Mouse (Mus musculus): ENCODE data around the gene Neto2.

Gene Neto2

GRCm38 (mm10) chr8:85603203-85603895, 97.4 kb downstream of the Neto2 start:
- peak; percentile 58; the same call in 1 of the 2 replicates for ATAC-seq (ENCODE audit: insufficient number of reproducible peaks, low FRiP score, low TSS enrichment)

- no peak for ATAC-seq (ENCODE audit: insufficient number of reproducible peaks, low FRiP score, low TSS enrichment)
Measured at GRCm38 (mm10) chr8:85602737-85603136, 98.0 kb downstream of the Neto2 start.

GRCm38 (mm10) chr8:85601741-85602140, 99.0 kb downstream of the Neto2 start:
- no peak for ATAC-seq (ENCODE audit: insufficient number of reproducible peaks, low FRiP score, low TSS enrichment)

GRCm38 (mm10) chr8:85597413-85598191, 103.1 kb downstream of the Neto2 start:
- ATAC-seq (ENCODE audit: insufficient number of reproducible peaks, low FRiP score, low TSS enrichment): no peak

- no peak for ATAC-seq (ENCODE audit: insufficient number of reproducible peaks, low FRiP score, low TSS enrichment)
Measured at GRCm38 (mm10) chr8:85595391-85595790, 105.3 kb downstream of the Neto2 start.

GRCm38 (mm10) chr8:85594983-85595382, 105.7 kb downstream of the Neto2 start:
- no peak for ATAC-seq (ENCODE audit: insufficient number of reproducible peaks, low FRiP score, low TSS enrichment)

GRCm38 (mm10) chr8:85593324-85593723, 107.4 kb downstream of the Neto2 start:
- no peak for ATAC-seq (ENCODE audit: insufficient number of reproducible peaks, low FRiP score, low TSS enrichment)

GRCm38 (mm10) chr8:85591532-85591931, 109.2 kb downstream of the Neto2 start:
- no peak for ATAC-seq (ENCODE audit: insufficient number of reproducible peaks, low FRiP score, low TSS enrichment)

GRCm38 (mm10) chr8:85590258-85590657, 110.5 kb downstream of the Neto2 start:
- no peak for ATAC-seq (ENCODE audit: insufficient number of reproducible peaks, low FRiP score, low TSS enrichment)

- no peak for ATAC-seq (ENCODE audit: insufficient number of reproducible peaks, low FRiP score, low TSS enrichment)
Measured at GRCm38 (mm10) chr8:85588596-85588995, 112.1 kb downstream of the Neto2 start.

Data from cerebellum, adult (tissue).